ENCODE assay signal across 25 mouse cellular contexts in the genomic region with DNA sequence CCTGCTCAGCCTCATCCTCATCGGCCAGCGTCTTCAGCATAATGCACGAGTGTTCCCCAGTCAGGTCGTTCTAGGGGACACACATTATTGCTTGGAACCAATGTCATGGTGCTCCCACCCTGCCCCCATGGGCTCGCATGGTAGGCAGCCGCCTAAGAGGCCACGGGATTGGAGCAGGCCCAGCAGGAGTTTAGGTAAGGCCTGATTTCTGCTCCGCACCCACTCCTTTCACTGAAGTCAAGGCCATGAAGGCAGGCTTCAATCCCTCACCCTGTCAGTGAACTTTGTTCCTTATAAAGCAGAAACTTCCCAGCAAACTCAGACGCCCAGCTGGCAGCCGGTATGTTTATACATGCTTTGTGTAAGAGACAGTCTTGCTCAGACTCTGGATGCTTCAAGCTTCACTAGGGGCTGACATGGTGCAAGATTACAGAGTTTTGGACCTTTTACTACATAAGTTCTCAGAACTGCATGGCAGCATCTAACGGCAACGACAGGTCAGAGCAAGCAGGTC. TPM values are rescaled to one million over a fixed set of nuclear protein-coding genes. Genes with fewer than 3 reads are reported as not detected.
DNase-seq lines count a peak whose midpoint lies in the region; ATAC-seq and TF ChIP-seq lines count a peak whose summit lies in the region.
"Had no signal": no experiment of that assay in that cellular context is flagged by ENCODE, and none has a peak within 500 bp of the region (broad histone marks: within the 10 kb centered on the region; RNA-seq: fewer than 3 reads in every experiment).

No protein-coding gene starts in this region.

- no peak overlapping the region for H3K9ac ChIP-seq in lung, embryonic 14.5 days
- H3K9ac ChIP-seq in intestine, embryonic 15.5 days = no peak overlapping the region
- H3K9ac ChIP-seq in stomach, embryonic 15.5 days = no peak overlapping the region
- H3K9ac ChIP-seq: embryonic facial prominence, embryonic 13.5 days; forebrain, embryonic 15.5 days; heart, embryonic 15.5 days; limb, embryonic 12.5 days; liver, embryonic 14.5 days had no signal

- H3K4me1 ChIP-seq in lung, embryonic 14.5 days (ENCODE audit: insufficient read depth) = no peaks in the 10 kb centered on the region
- no peaks in the 10 kb centered on the region; the same call in 1 of the 2 replicates for H3K4me1 ChIP-seq in intestine, embryonic 15.5 days (replicated peaks)
- no peaks in the 10 kb centered on the region for H3K4me1 ChIP-seq in stomach, embryonic 15.5 days
- H3K4me1 ChIP-seq in heart, embryonic 10.5 days = no peaks in the 10 kb centered on the region
- H3K4me1 ChIP-seq: embryonic facial prominence, embryonic 13.5 days; forebrain, embryonic 10.5 days; forebrain, embryonic 15.5 days; heart, embryonic 15.5 days; limb, embryonic 12.5 days had no signal

- H3K36me3 ChIP-seq in lung, embryonic 14.5 days (ENCODE audit: insufficient read depth) = peaks cover 92% of the 10 kb centered on the region
- peaks cover 34% of the 10 kb centered on the region for H3K36me3 ChIP-seq in intestine, embryonic 15.5 days
- peaks cover 28% of the 10 kb centered on the region for H3K36me3 ChIP-seq in stomach, embryonic 15.5 days
- peaks cover 96% of the 10 kb centered on the region for H3K36me3 ChIP-seq in heart, embryonic 10.5 days

- WGBS in lung, embryonic 14.5 days = 78% methylated on average over 12 of the region's 12 CpGs
- WGBS in intestine, embryonic 15.5 days = 61% methylated on average over 12 of the region's 12 CpGs
- 70% methylated on average over 12 of the region's 12 CpGs for WGBS in stomach, embryonic 15.5 days
- WGBS in heart, embryonic 10.5 days = 87% methylated on average over 12 of the region's 12 CpGs

- TF ChIP-seq CTCF in lung, embryonic 14.5 days (IDR thresholded peaks at IDR 0.05; ENCODE audit: low read depth) = no peak

- no peak overlapping the region for H3K4me2 ChIP-seq in lung, embryonic 14.5 days
- no peak overlapping the region for H3K4me2 ChIP-seq in intestine, embryonic 15.5 days (replicated peaks)
- H3K4me2 ChIP-seq in stomach, embryonic 15.5 days = no peak overlapping the region
- H3K4me2 ChIP-seq: embryonic facial prominence, embryonic 13.5 days; forebrain, embryonic 15.5 days; heart, embryonic 15.5 days; limb, embryonic 12.5 days had no signal

- no peak for ATAC-seq in lung, embryonic 14.5 days (ENCODE audit: insufficient read depth)
- ATAC-seq in intestine, embryonic 15.5 days = no peak
- no peak for ATAC-seq in stomach, embryonic 15.5 days (ENCODE audit: insufficient read depth, low FRiP score, low read depth)
- no peak for ATAC-seq in granulocyte monocyte progenitor cell, adult 5-6 weeks (replicated peaks; ENCODE audit: poor library complexity, severe bottlenecking)
- ATAC-seq: forebrain, embryonic 15.5 days; hindbrain, embryonic 16.5 days had no signal

- no peaks in the 10 kb centered on the region for H3K9me3 ChIP-seq in lung, embryonic 14.5 days (ENCODE audit: low read depth, low read length)
- no peaks in the 10 kb centered on the region for H3K9me3 ChIP-seq in intestine, embryonic 15.5 days
- H3K9me3 ChIP-seq in stomach, embryonic 15.5 days = no peaks in the 10 kb centered on the region
- H3K9me3 ChIP-seq in heart, embryonic 10.5 days = no peaks in the 10 kb centered on the region
- H3K9me3 ChIP-seq: embryonic facial prominence, embryonic 13.5 days; forebrain, embryonic 10.5 days; forebrain, embryonic 15.5 days; heart, embryonic 15.5 days; limb, embryonic 12.5 days had no signal

- no peak overlapping the region for H3K27ac ChIP-seq in lung, embryonic 14.5 days (ENCODE audit: low read depth)
- H3K27ac ChIP-seq in intestine, embryonic 15.5 days = 0 out of 2 replicates have a peak overlapping the region, but pooled peaks have one; percentile 6
- peak overlapping the region; percentile 7; the same call in 1 of the 2 replicates for H3K27ac ChIP-seq in stomach, embryonic 15.5 days
- H3K27ac ChIP-seq in heart, embryonic 10.5 days = no peak overlapping the region
- H3K27ac ChIP-seq: embryonic facial prominence, embryonic 13.5 days; forebrain, embryonic 10.5 days; forebrain, embryonic 15.5 days; gastrocnemius, adult 2 months; heart, embryonic 15.5 days; limb, embryonic 12.5 days; liver, embryonic 14.5 days had no signal

- DNase-seq in lung, embryonic 14.5 days = peak; percentile 36
- DNase-seq in lung, postnatal 25 days (ENCODE audit: low spot score) = no peak
- peak; percentile 23 for DNase-seq in ZHBTc4 (ENCODE audit: low read depth, low spot score)
- no peak for DNase-seq in heart, embryonic 10.5 days (ENCODE audit: low spot score)
- DNase-seq: adrenal gland, postnatal 14 days; B cell, adult 2 months; cerebellum, adult 11 months; cerebellum, postnatal 10 days; gastrocnemius, adult 2 months; gastrocnemius, postnatal 36 days; kidney, adult 11 months; kidney, postnatal 14 days; layer of hippocampus, adult 9-11 months; midbrain, embryonic 14.5 days; thymus, postnatal 4 days had no signal

- H3K4me3 ChIP-seq in lung, embryonic 14.5 days (ENCODE audit: low read depth, low read length) = no peak overlapping the region
- no peak overlapping the region for H3K4me3 ChIP-seq in intestine, embryonic 15.5 days (replicated peaks)
- no peak overlapping the region for H3K4me3 ChIP-seq in stomach, embryonic 15.5 days (replicated peaks)
- H3K4me3 ChIP-seq in heart, embryonic 10.5 days = no peak overlapping the region
- H3K4me3 ChIP-seq: embryonic facial prominence, embryonic 13.5 days; forebrain, embryonic 10.5 days; forebrain, embryonic 15.5 days; gastrocnemius, adult 2 months; heart, embryonic 15.5 days; limb, embryonic 12.5 days had no signal

- H3K27me3 ChIP-seq in lung, embryonic 14.5 days (ENCODE audit: insufficient read depth, low read length) = no peaks in the 10 kb centered on the region
- H3K27me3 ChIP-seq in intestine, embryonic 15.5 days (replicated peaks) = no peaks in the 10 kb centered on the region
- H3K27me3 ChIP-seq in stomach, embryonic 15.5 days (replicated peaks) = no peaks in the 10 kb centered on the region
- H3K27me3 ChIP-seq in heart, embryonic 10.5 days (ENCODE audit: insufficient read depth, poor library complexity, severe bottlenecking) = no peaks in the 10 kb centered on the region
- H3K27me3 ChIP-seq: embryonic facial prominence, embryonic 13.5 days; forebrain, embryonic 15.5 days; heart, embryonic 15.5 days; limb, embryonic 12.5 days had no signal

RNA-seq across cellular contexts. Expression of a gene that starts 33.0 kb away (rescaled TPM):
- polyA plus RNA-seq in lung, embryonic 14.5 days (2014; fragmentation: Nextera tagmentation; extraction: Ambion mirVana) = 31.7 and 35.6 TPM in 2 replicates
- 32.7 and 33.2 TPM in 2 replicates for polyA plus RNA-seq in intestine, embryonic 15.5 days (2015; fragmentation: Nextera tagmentation; extraction: Ambion mirVana)
- 25.0 and 27.6 TPM in 2 replicates for polyA plus RNA-seq in stomach, embryonic 15.5 days (2015; fragmentation: Nextera tagmentation; extraction: Ambion mirVana)
- polyA plus RNA-seq in heart, embryonic 10.5 days (2016; fragmentation: Nextera tagmentation; extraction: Ambion mirVana) = 26.6 and 32.2 TPM in 2 replicates
- 45.4 and 57.0 TPM in 2 replicates for total RNA-seq in granulocyte monocyte progenitor cell, adult 5-6 weeks (2014; fragmentation: Nextera tagmentation)
- total RNA-seq in granulocyte monocyte progenitor cell, adult 5-6 weeks (2017) = 77.7 and 124 TPM in 2 replicates

Comparison
In these comparisons a context has a peak if more than half of its experiments do, and no peak if none do; other contexts are left out.
1. DNase-seq: peak in lung, embryonic 14.5 days (single experiment) and ZHBTc4 (single experiment); none in lung, postnatal 25 days (single experiment) and heart, embryonic 10.5 days (single experiment).
2. H3K27ac ChIP-seq: peak in intestine, embryonic 15.5 days (single experiment) and stomach, embryonic 15.5 days (single experiment); none in lung, embryonic 14.5 days (single experiment) and heart, embryonic 10.5 days (single experiment).